Mouse (Mus musculus): ENCODE measurements at regions not wholly inside any gene's neighbourhood (a gene's known extent, or its start where the extent isn't known, plus 50 kb on each side); places are given as distances from the start of the nearest gene placed in this dataset.

- TF ChIP-seq GATA1 (IDR thresholded peaks at IDR 0.05; ENCODE audit: borderline replicate concordance, low read length), result no peak
- no peak for TF ChIP-seq FLI1 (IDR thresholded peaks at IDR 0.05; ENCODE audit: low read length)
Measured at GRCm38 (mm10) chr5:64040676-64041075, 52.1 kb upstream of the Pgm2 start.
